Mouse (Mus musculus) limb, embryonic 11.5 days (tissue): Measurements from ENCODE around the gene Plekhh2. TPM values are rescaled to one million over a fixed set of nuclear protein-coding genes. Genes with fewer than 3 reads are reported as not detected.

Experiments used
- ATAC-seq: fragments of 200-750 bp; cut with Nextera tagmentation; 2 replicates; pipeline ENCODE4 v1.8.0; 2017; ENCODE audit warnings: low read depth; ENCODE audit not compliant: insufficient number of reproducible peaks, low FRiP score, low TSS enrichment
- DNase-seq: peaks from one replicate; pipeline ENCODE4 v3.0.0-alpha.2; 2015; ENCODE audit warnings: low spot score
- H3K27ac ChIP-seq: fragments of 300-500 bp; sonication (generic); replicated peaks from 2 replicates; pipeline ENCODE4 v1.5.1; 2014; ENCODE audit warnings: low read depth, mild to moderate bottlenecking, low read length
- H3K27me3 ChIP-seq: fragments of 300-500 bp; sonication (generic); 2 replicates; pipeline ENCODE4 v1.6.1; 2014; ENCODE audit warnings: mild to moderate bottlenecking, low read length, mixed read lengths; ENCODE audit not compliant: control insufficient read depth, insufficient read depth
- H3K36me3 ChIP-seq: fragments of 300-500 bp; sonication (generic); 2 replicates; pipeline ENCODE4 v1.6.1; 2014; ENCODE audit warnings: mild to moderate bottlenecking, low read length, moderate library complexity, mixed read lengths; ENCODE audit not compliant: control insufficient read depth, insufficient read depth
- H3K4me1 ChIP-seq: fragments of 300-500 bp; sonication (generic); 2 replicates; pipeline ENCODE4 v1.6.1; 2014; ENCODE audit warnings: low read length, mixed read lengths; ENCODE audit not compliant: control insufficient read depth, insufficient read depth
- H3K4me2 ChIP-seq: fragments of 300-500 bp; sonication (generic); 2 replicates; pipeline ENCODE4 v1.6.1; 2014; ENCODE audit warnings: low read depth, mild to moderate bottlenecking, moderate library complexity; ENCODE audit not compliant: severe bottlenecking
- H3K4me3 ChIP-seq: fragments of 300-500 bp; sonication (generic); 2 replicates; pipeline ENCODE4 v1.5.1; 2014; ENCODE audit warnings: low read depth, low read length
- H3K9ac ChIP-seq: fragments of 300-500 bp; sonication (generic); 2 replicates; pipeline ENCODE4 v1.6.1; 2014; ENCODE audit warnings: mild to moderate bottlenecking, low read length
- H3K9me3 ChIP-seq: fragments of 300-500 bp; sonication (generic); 2 replicates; pipeline ENCODE4 v1.6.1; 2016; ENCODE audit warnings: low read length; ENCODE audit not compliant: control insufficient read depth
- WGBS: fragments of 180-500 bp; shearing (Covaris S2); extraction: QIAGEN DNeasy Blood & Tissue Kit; methylation state at CpG from one replicate; pipeline ENCODE4 v1.1.7; 2014; 5-methylcytosine and 5-hydroxymethylcytosine counted together
- polyA plus RNA-seq: library from polyadenylated mRNA; unstranded; fragments of >200 nt; fragmentation: Nextera tagmentation; extraction: Ambion mirVana; gene quantifications from 2 replicates; pipeline ENCODE4 v1.2.1, GENCODE M21; 2014

Plekhh2 gene
- polyA plus RNA-seq, 1 experiment from 2014 or later = 5.7 TPM

- Histone ChIP-seq H3K36me3 (peaks cover 3% of the 10 kb centered on the region), H3K27ac (no peak overlapping the region), H3K9me3 (no peaks in the 10 kb centered on the region), H3K9ac (no peak overlapping the region), H3K4me3 (no peak overlapping the region), H3K27me3 (no peaks in the 10 kb centered on the region), H3K4me2 (no peak overlapping the region), H3K4me1 (peaks cover 4% of the 10 kb centered on the region)
- ATAC-seq = no peak
- DNase-seq = no peak
- 79% methylated on average over 9 of the region's 9 CpGs for WGBS
Observed at GRCm38 (mm10) chr17:84611500-84611899, 99.8 kb downstream of the Plekhh2 start.

DNA sequence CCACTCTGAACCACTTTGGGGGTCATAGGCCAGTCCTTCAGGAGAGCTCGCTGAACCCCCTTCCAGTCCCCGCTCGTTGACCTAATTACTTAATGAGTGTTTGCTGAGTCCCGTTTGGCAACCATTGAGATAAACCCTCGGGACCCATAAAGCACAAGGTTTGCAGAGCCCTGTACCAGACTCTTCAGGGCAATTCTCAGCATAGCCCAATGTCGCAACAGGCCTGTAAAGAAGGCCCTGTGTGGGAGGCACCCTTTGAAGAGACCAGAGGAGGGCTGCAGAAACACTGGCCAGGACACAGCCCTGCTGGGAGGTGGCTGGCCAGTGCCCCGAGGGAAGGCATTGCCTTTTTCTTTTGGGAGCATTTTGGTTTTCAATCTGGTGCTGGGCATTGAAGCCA lies 100.3 kb downstream of the Plekhh2 start:
- Histone ChIP-seq H3K27ac (no peak overlapping the region), H3K9me3 (no peaks in the 10 kb centered on the region), H3K36me3 (peaks cover 3% of the 10 kb centered on the region), H3K4me3 (no peak overlapping the region), H3K4me1 (peaks cover 4% of the 10 kb centered on the region), H3K4me2 (no peak overlapping the region), H3K9ac (no peak overlapping the region), H3K27me3 (no peaks in the 10 kb centered on the region)
- DNase-seq (no peak), ATAC-seq (no peak)
- 32% methylated on average over 7 of the region's 7 CpGs for WGBS

DNA sequence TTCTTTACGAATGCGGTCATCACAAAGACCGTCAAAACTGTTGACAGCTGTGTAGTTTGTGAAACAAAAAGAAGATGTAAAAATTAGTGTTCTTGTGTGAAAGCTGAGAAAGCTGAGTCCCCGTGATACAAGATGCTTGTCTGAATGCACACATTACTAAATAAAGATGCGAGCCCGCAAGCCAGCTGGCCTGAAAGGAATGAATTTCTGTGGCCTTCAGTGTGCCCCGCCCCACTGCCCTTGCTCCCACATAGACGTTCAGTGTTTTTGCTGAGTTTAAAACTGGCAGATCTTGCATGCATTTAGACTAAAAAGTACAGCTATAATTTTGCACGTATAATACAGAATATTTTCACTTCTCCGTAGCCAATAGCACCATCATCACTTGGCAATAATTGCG lies 104.1 kb downstream of the Plekhh2 start:
- no peaks in the 10 kb centered on the region for H3K9me3 ChIP-seq
- H3K9ac ChIP-seq = no peak overlapping the region
- peaks cover 3% of the 10 kb centered on the region for H3K36me3 ChIP-seq
- no peak overlapping the region for H3K27ac ChIP-seq
- peaks cover 4% of the 10 kb centered on the region for H3K4me1 ChIP-seq
- no peaks in the 10 kb centered on the region for H3K27me3 ChIP-seq
- no peak overlapping the region for H3K4me3 ChIP-seq
- no peak overlapping the region for H3K4me2 ChIP-seq
- DNase-seq = no peak
- WGBS = 90% methylated on average over 11 of the region's 11 CpGs
- ATAC-seq = no peak

DNA sequence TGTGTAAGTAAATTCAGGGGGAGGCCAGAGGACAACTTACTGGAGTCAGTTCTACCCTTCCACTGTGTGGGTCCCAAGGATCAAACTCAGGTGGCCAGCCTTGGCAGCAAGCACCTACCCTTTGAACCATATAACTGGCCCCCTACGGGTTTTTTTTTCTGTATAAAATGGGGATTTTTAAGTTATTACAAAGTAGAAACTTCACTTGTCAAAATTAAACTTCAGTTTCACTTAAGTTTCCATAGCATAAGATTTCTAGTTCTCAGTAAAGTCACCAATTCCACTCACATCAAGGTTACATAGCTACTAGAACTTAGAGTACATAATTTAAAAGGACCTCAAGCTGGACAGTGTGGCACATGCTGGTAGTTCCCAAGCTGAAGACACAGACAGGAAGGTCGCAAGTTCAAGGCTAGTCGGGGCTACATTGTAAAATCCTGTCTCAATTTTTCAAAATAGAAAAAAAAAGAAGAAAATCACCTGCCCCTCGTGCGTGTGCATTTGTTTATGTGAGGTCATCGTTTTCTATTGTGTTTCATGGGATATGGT lies 104.9 kb downstream of the Plekhh2 start:
- Histone ChIP-seq H3K36me3 (peaks cover 3% of the 10 kb centered on the region), H3K4me3 (no peak overlapping the region), H3K27ac (no peak overlapping the region), H3K27me3 (no peaks in the 10 kb centered on the region), H3K9me3 (no peaks in the 10 kb centered on the region), H3K9ac (no peak overlapping the region), H3K4me2 (no peak overlapping the region), H3K4me1 (peaks cover 4% of the 10 kb centered on the region)
- ATAC-seq (no peak), DNase-seq (no peak)
- WGBS = 87% methylated on average over 6 of the region's 6 CpGs

GRCm38 (mm10) chr17:84617953-84618352 lies 106.3 kb downstream of the Plekhh2 start:
- Histone ChIP-seq H3K4me1 (no peaks in the 10 kb centered on the region), H3K9me3 (no peaks in the 10 kb centered on the region), H3K27me3 (no peaks in the 10 kb centered on the region), H3K36me3 (peaks cover 3% of the 10 kb centered on the region), H3K9ac (no peak overlapping the region), H3K4me3 (no peak overlapping the region), H3K4me2 (no peak overlapping the region), H3K27ac (no peak overlapping the region)
- ATAC-seq (no peak), DNase-seq (no peak)
- 88% methylated on average over 6 of the region's 6 CpGs for WGBS

GRCm38 (mm10) chr17:84619112-84619511 lies 107.4 kb downstream of the Plekhh2 start:
- no peak for ATAC-seq
- no peak overlapping the region for H3K27ac ChIP-seq
- H3K9me3 ChIP-seq = 0 out of 2 replicates have a peak, but pooled peaks cover 5% of the 10 kb centered on the region
- no peak overlapping the region for H3K4me3 ChIP-seq
- H3K4me1 ChIP-seq = no peaks in the 10 kb centered on the region
- H3K4me2 ChIP-seq = no peak overlapping the region
- no peak overlapping the region for H3K9ac ChIP-seq
- no peak for DNase-seq
- peaks cover under 1% of the 10 kb centered on the region for H3K36me3 ChIP-seq
- WGBS = 87% methylated on average over 7 of the region's 7 CpGs
- H3K27me3 ChIP-seq = no peaks in the 10 kb centered on the region

- Histone ChIP-seq H3K27me3 (no peaks in the 10 kb centered on the region), H3K36me3 (no peaks in the 10 kb centered on the region), H3K4me2 (no peak overlapping the region), H3K9ac (no peak overlapping the region), H3K4me3 (no peak overlapping the region), H3K9me3 (0 out of 2 replicates have a peak, but pooled peaks cover 5% of the 10 kb centered on the region), H3K4me1 (no peaks in the 10 kb centered on the region), H3K27ac (no peak overlapping the region)
- WGBS = 85% methylated on average over 3 of the region's 3 CpGs
- ATAC-seq = no peak
- DNase-seq = no peak
Observed at GRCm38 (mm10) chr17:84620076-84620475, 108.4 kb downstream of the Plekhh2 start.

DNA sequence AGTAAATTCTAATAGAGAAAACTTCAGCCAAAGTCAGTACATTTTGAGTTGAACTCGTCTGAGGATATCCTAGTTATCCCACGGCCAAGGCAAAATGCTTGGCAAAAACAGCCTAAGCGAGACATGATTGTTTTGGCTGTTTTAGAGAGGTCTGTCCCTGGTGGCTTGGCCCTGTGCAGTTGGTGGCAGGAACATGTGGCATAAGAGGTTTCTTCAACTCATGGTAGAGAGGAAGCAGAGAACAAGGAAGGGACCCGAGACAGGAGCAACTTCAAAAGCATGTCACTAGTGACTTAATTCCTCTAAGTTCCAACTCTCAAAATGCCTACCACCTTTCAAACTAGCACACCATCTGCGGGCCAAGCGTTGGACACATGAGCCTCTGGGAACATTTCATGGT lies 108.9 kb downstream of the Plekhh2 start:
- Histone ChIP-seq H3K36me3 (no peaks in the 10 kb centered on the region), H3K4me1 (no peaks in the 10 kb centered on the region), H3K4me3 (no peak overlapping the region), H3K4me2 (no peak overlapping the region), H3K9me3 (0 out of 2 replicates have a peak, but pooled peaks cover 5% of the 10 kb centered on the region), H3K27ac (no peak overlapping the region), H3K27me3 (no peaks in the 10 kb centered on the region), H3K9ac (no peak overlapping the region)
- ATAC-seq (no peak), DNase-seq (no peak)
- 89% methylated on average over 6 of the region's 6 CpGs for WGBS

GRCm38 (mm10) chr17:84621209-84621608 lies 109.5 kb downstream of the Plekhh2 start:
- Histone ChIP-seq H3K9ac (no peak overlapping the region), H3K27me3 (no peaks in the 10 kb centered on the region), H3K36me3 (no peaks in the 10 kb centered on the region), H3K9me3 (0 out of 2 replicates have a peak, but pooled peaks cover 5% of the 10 kb centered on the region), H3K4me2 (no peak overlapping the region), H3K4me3 (no peak overlapping the region), H3K27ac (no peak overlapping the region), H3K4me1 (no peaks in the 10 kb centered on the region)
- ATAC-seq (no peak), DNase-seq (no peak)
- WGBS = 89% methylated on average over 6 of the region's 6 CpGs
